Mouse (Mus musculus) left cerebral cortex, postnatal 36 days (tissue): Measurements from ENCODE around the gene Pdcd10. TPM values are rescaled to one million over a fixed set of nuclear protein-coding genes. Genes with fewer than 3 reads are reported as not detected.

ENCODE experiments used
- DNase-seq, 2 experiments: peaks; one replicate each; pipeline ENCODE4 v3.0.0; 2021 to 2022; ENCODE audit warnings: low spot score in 2 of 2, mixed read lengths in 1 of 2
- intact Hi-C: fragments of 180-260 bp; cut with DNase I; formaldehyde crosslinking; loops from one replicate; pipeline ENCODE4 v1.15.1; 2025
- total RNA-seq, 2 experiments: library from RNA; stranded (reverse); gene quantifications; 2 replicates each; pipeline ENCODE4 v1.2.3; 2021

Pdcd10 gene
- total RNA-seq, 2 experiments from 2014 or later: 52.7 to 57.5 TPM

DNA sequence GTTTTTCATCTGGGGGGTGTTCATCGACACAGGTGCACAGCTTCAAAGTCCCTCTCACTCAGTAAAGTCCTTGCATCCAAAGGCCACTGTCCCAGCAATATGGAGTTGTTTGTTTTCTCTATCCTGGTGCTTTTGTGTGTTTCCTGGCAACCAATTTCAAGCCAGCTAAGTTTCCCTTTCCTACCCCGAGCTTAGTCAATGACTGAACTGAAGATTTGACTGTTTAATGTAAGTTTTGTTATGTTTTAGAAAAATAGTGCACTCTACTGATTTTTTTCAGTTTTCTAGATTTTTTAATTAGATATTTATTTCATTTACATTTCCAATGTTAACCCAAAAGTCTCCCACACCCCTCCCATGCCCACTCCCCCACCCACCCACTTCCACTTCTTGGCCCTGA, 74.6 kb downstream of the Pdcd10 start, which contains the start of gene Wdr49:
Gene Wdr49, minus strand, starts transcription at position 101 of the 400 bp plus-strand sequence.
- no peak for DNase-seq
- intact Hi-C loops: no loop called here

DNA sequence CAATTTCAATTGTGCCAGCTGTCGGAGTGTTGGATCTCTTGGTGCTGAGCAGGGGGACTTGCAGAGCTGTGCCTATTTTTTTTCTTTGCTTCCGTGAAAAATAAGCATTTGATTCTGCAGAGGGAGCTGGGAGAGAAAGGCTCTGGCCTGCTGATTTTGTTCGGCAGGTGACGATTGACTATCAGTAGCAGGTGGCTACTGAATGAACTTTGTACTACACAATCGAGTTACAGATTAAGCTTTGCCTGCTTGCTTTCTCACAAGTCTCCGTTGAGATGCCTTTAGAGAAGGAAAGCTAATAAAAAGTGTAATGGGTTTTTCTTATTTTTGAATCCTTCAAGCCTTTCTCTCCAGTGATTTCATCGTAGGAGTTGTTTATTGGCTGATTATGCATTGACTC, 81.5 kb downstream of the Pdcd10 start:
- intact Hi-C loops: no loop called here
- DNase-seq: no peak

DNA sequence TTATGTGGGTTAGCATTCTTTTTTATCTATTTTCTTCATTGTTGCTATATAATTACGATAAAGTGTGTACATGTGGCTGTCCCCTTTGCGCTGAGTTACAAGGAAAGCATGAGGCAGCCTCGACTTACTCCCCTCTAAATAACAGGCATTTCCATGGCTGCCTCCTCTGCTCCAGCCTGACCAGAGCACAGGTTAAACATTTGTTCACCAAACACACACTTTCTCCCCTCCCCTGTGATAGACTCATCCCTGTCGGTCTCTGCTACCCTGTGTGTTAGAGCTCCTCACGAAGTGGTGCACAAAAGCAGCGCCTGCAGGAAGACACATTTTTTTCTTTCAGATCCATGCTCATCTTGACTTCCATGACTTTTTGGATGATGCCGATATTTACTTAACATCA, 82.0 kb downstream of the Pdcd10 start:
- intact Hi-C loops: no loop called here
- no peak for DNase-seq

DNA sequence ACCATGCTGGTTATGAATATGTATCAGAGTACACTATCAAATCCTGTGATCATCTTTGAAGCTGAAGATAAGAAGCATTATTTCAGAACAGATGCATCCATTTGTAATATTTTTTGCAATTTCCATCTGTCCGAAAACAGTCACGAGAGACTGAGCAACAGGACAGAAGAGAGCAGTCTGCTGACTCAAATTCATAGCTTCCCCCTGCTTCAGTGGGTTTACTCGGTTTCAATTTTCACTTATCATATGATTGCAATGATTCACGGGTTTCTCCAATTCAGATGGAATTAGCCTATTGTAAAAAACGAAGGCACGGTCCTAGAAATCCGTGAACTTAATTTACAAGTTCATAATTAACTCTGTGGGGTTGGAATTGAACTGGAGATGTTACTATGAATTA, 88.5 kb downstream of the Pdcd10 start:
- no peak for DNase-seq
- intact Hi-C loops: no loop called here

Other genes with a start within 250 kb of the Pdcd10 start
- under 1 TPM in 1 of 2 experiments, not detected in 1; 0.22 TPM for gene Wdr49, start 74.7 kb downstream of the Pdcd10 start, total RNA-seq
- gene Serpini1, start 691 bp upstream of the Pdcd10 start, total RNA-seq: 100 to 1,000 TPM; 250 to 264 TPM
- not detected for gene Gm29133, start 191.3 kb upstream of the Pdcd10 start, total RNA-seq